Mouse (Mus musculus): ENCODE results near the gene Creb3l1. TPM values are rescaled to one million over a fixed set of nuclear protein-coding genes. Genes with fewer than 3 reads are reported as not detected.

Gene Creb3l1
- polyA plus RNA-seq, 2 experiments = 28.5 to 37.5 TPM

DNA sequence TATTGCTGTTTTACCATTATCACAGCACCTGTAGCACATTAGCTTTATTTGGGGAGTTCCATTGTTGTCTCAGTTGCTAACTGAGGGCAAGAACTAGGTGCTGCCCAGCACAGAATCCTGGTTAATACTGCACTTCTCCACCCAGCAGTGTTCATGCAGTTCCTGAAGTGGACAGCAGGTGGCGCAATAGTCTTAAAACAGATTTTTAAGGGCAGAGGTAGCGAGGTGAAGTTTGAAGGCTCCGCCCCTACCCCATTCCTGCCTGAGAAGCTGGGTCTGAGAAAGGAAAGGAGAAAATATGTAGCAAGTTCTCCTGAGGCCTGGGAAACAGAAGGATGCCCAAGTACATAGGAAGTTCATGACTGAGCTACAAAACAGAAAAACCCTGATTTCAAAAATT is 36.8 kb downstream of the Creb3l1 start:
- Histone ChIP-seq H3K9me3 (ENCODE audit: control insufficient read depth, low read length) (no peaks in the 10 kb centered on the region), H3K4me1 (ENCODE audit: control insufficient read depth, insufficient read depth, low read length) (peaks cover 9% of the 10 kb centered on the region; the same call in 1 of the 2 replicates), H3K27me3 (ENCODE audit: control insufficient read depth, insufficient read depth, low read length) (no peaks in the 10 kb centered on the region; the same call in 1 of the 2 replicates), H3K9ac (ENCODE audit: low read depth, low read length, severe bottlenecking) (no peak overlapping the region), H3K4me2 (replicated peaks; ENCODE audit: low read depth, low read length, severe bottlenecking) (no peak overlapping the region), H3K4me3 (replicated peaks; ENCODE audit: low read length) (no peak overlapping the region), H3K27ac (replicated peaks; ENCODE audit: low read depth, low read length) (no peak overlapping the region), H3K36me3 (ENCODE audit: control insufficient read depth, insufficient read depth, low read length) (peaks cover 14% of the 10 kb centered on the region)
- TF ChIP-seq POLR2A (IDR thresholded peaks at IDR 0.05; ENCODE audit: borderline replicate concordance, extremely low read depth, insufficient read depth, insufficient read length) = no peak
- ATAC-seq (ENCODE audit: low FRiP score, low read depth) (peak; percentile 41; the same call in 1 of the 2 replicates), DNase-seq (ENCODE audit: low spot score) (peak; percentile 82)
- WGBS = 0% methylated on average over 3 of the region's 3 CpGs

DNA sequence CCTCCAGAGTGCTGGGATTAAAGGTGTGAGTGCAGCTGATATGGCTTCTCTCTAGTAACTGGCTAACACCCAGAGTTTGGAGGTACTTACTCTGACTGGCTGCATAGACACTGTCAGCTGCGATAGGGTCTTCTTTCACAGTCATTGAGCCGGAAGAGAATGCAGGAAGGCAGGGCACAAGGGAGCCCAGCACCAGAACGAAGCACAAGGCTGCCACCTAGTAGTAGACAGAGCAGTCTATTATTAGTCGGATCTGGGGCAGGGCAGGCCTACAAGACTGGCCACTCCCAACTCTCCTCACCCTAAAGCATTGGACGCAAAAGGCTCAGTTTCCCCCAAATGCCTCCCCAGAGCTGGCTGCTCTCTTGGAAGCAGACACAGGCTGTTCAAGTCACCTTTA is 38.2 kb downstream of the Creb3l1 start:
- TF ChIP-seq POLR2A (IDR thresholded peaks at IDR 0.05; ENCODE audit: borderline replicate concordance, extremely low read depth, insufficient read depth, insufficient read length) = no peak
- Histone ChIP-seq H3K27ac (replicated peaks; ENCODE audit: low read depth, low read length) (no peak overlapping the region), H3K36me3 (ENCODE audit: control insufficient read depth, insufficient read depth, low read length) (peaks cover 14% of the 10 kb centered on the region), H3K4me3 (replicated peaks; ENCODE audit: low read length) (no peak overlapping the region), H3K4me1 (ENCODE audit: control insufficient read depth, insufficient read depth, low read length) (peaks cover 9% of the 10 kb centered on the region; the same call in 1 of the 2 replicates), H3K9ac (ENCODE audit: low read depth, low read length, severe bottlenecking) (no peak overlapping the region), H3K9me3 (ENCODE audit: control insufficient read depth, low read length) (no peaks in the 10 kb centered on the region), H3K27me3 (ENCODE audit: control insufficient read depth, insufficient read depth, low read length) (no peaks in the 10 kb centered on the region; the same call in 1 of the 2 replicates), H3K4me2 (replicated peaks; ENCODE audit: low read depth, low read length, severe bottlenecking) (no peak overlapping the region)
- DNase-seq (ENCODE audit: low spot score) (no peak), ATAC-seq (ENCODE audit: low FRiP score, low read depth) (no peak)
- WGBS = 8% methylated on average over 5 of the region's 5 CpGs

- Histone ChIP-seq H3K9me3 (ENCODE audit: control insufficient read depth, low read length) (no peaks in the 10 kb centered on the region), H3K27ac (replicated peaks; ENCODE audit: low read depth, low read length) (no peak overlapping the region), H3K9ac (ENCODE audit: low read depth, low read length, severe bottlenecking) (0 out of 2 replicates have a peak overlapping the region, but pooled peaks have one; percentile 28), H3K4me3 (replicated peaks; ENCODE audit: low read length) (no peak overlapping the region), H3K27me3 (ENCODE audit: control insufficient read depth, insufficient read depth, low read length) (no peaks in the 10 kb centered on the region; the same call in 1 of the 2 replicates), H3K4me2 (replicated peaks; ENCODE audit: low read depth, low read length, severe bottlenecking) (peak overlapping the region; percentile 39), H3K36me3 (ENCODE audit: control insufficient read depth, insufficient read depth, low read length) (peaks cover 6% of the 10 kb centered on the region), H3K4me1 (ENCODE audit: control insufficient read depth, insufficient read depth, low read length) (peaks cover 9% of the 10 kb centered on the region; the same call in 1 of the 2 replicates)
- ATAC-seq (ENCODE audit: low FRiP score, low read depth) (no peak), DNase-seq (ENCODE audit: low spot score) (no peak)
- 29% methylated on average over 9 of the region's 9 CpGs for WGBS
- no peak for TF ChIP-seq POLR2A (IDR thresholded peaks at IDR 0.05; ENCODE audit: borderline replicate concordance, extremely low read depth, insufficient read depth, insufficient read length)
Observed at GRCm38 (mm10) chr2:91984906-91985525, 39.3 kb downstream of the Creb3l1 start.

DNA sequence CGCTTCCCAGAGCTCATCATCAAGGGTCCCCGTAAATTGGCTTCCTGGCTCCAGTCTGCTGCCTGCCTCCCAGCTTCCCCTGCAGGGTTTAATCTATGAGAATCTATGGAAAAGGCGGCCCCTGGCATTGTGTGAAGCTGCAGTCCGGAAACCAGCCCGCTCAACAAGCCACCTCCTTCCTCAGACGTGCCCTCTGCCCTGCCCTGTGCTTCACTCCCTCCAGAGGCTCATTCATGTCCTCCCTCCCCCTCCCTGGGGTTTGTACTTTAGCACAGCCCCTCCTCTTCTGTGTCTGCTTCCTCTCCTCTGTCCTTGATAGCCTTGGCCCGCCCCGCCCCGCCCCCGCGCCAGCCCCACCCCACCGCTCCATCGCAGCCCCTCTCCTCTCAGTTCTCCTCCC is 39.9 kb downstream of the Creb3l1 start:
- Histone ChIP-seq H3K9ac (ENCODE audit: low read depth, low read length, severe bottlenecking) (0 out of 2 replicates have a peak overlapping the region, but pooled peaks have one; percentile 28), H3K27ac (replicated peaks; ENCODE audit: low read depth, low read length) (no peak overlapping the region), H3K4me2 (replicated peaks; ENCODE audit: low read depth, low read length, severe bottlenecking) (peak overlapping the region; percentile 39), H3K4me1 (ENCODE audit: control insufficient read depth, insufficient read depth, low read length) (peaks cover 9% of the 10 kb centered on the region; the same call in 1 of the 2 replicates), H3K36me3 (ENCODE audit: control insufficient read depth, insufficient read depth, low read length) (peaks cover 6% of the 10 kb centered on the region; the same call in 1 of the 2 replicates), H3K4me3 (replicated peaks; ENCODE audit: low read length) (0 out of 2 replicates have a peak overlapping the region, but pooled peaks have one; percentile 2), H3K27me3 (ENCODE audit: control insufficient read depth, insufficient read depth, low read length) (no peaks in the 10 kb centered on the region; the same call in 1 of the 2 replicates), H3K9me3 (ENCODE audit: control insufficient read depth, low read length) (no peaks in the 10 kb centered on the region)
- DNase-seq (ENCODE audit: low spot score) (peak; percentile 61), ATAC-seq (ENCODE audit: low FRiP score, low read depth) (peak; percentile 67)
- no peak for TF ChIP-seq POLR2A (IDR thresholded peaks at IDR 0.05; ENCODE audit: borderline replicate concordance, extremely low read depth, insufficient read depth, insufficient read length)
- 2% methylated on average over 10 of the region's 13 CpGs for WGBS

DNA sequence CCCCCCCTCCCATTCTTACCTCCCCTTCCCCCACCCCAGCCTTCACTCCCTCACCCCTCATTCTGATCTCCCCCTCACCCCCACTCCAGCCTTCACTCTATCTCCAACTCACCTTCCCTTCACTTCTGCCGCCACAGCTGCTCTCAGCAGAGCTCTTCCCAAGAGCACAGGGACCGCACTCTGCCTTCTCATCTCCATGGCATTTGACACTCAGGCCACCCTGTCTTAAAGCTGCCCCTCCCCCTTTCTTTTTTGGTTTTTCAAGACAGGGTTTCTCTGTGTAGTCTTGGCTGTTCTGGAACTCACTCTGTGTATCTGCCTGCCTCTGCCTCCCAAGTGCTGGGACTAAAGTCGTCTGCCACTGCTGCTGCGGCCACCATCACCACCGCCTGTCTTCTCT is 43.5 kb downstream of the Creb3l1 start:
- Histone ChIP-seq H3K36me3 (ENCODE audit: control insufficient read depth, insufficient read depth, low read length) (peaks cover 6% of the 10 kb centered on the region; the same call in 1 of the 2 replicates), H3K4me3 (replicated peaks; ENCODE audit: low read length) (no peak overlapping the region), H3K9ac (ENCODE audit: low read depth, low read length, severe bottlenecking) (no peak overlapping the region), H3K9me3 (ENCODE audit: control insufficient read depth, low read length) (no peaks in the 10 kb centered on the region), H3K27me3 (ENCODE audit: control insufficient read depth, insufficient read depth, low read length) (peaks cover 13% of the 10 kb centered on the region), H3K4me1 (ENCODE audit: control insufficient read depth, insufficient read depth, low read length) (peaks cover 14% of the 10 kb centered on the region), H3K4me2 (replicated peaks; ENCODE audit: low read depth, low read length, severe bottlenecking) (no peak overlapping the region), H3K27ac (replicated peaks; ENCODE audit: low read depth, low read length) (no peak overlapping the region)
- DNase-seq (ENCODE audit: low spot score) = no peak
- TF ChIP-seq POLR2A (IDR thresholded peaks at IDR 0.05; ENCODE audit: borderline replicate concordance, extremely low read depth, insufficient read depth, insufficient read length) = no peak
- no peak for ATAC-seq (ENCODE audit: low FRiP score, low read depth)
- WGBS = 47% methylated on average over 5 of the region's 5 CpGs

Measured in limb, embryonic 14.5 days (tissue).